Mouse (Mus musculus) adrenal gland, postnatal 14 days (tissue): ENCODE data around the gene Smoc1. TPM values are rescaled to one million over a fixed set of nuclear protein-coding genes. Genes with fewer than 3 reads are reported as not detected.

ENCODE experiments used
- DNase-seq: peaks from one replicate; pipeline ENCODE4 v3.0.0; 2021; ENCODE audit warnings: mixed read lengths
- long read RNA-seq, 2 experiments: library from polyadenylated mRNA; stranded (forward); transcript quantifications; one replicate each; pipeline ENCODE4 v2.0.0; 2021
- total RNA-seq: library from RNA; stranded (reverse); gene quantifications from 2 replicates; pipeline ENCODE4 v1.2.3, GENCODE M21; 2021

Smoc1 gene
- 37.3 and 54.7 TPM in 2 replicates for total RNA-seq
- long read RNA-seq, experiment 1, transcript Smoc1-201 (13 exons, 3,439 nt) = major isoform, 5 of 15 reads
- long read RNA-seq, experiment 1, partial matches to known transcripts = 2 of 15 reads
- long read RNA-seq, experiment 1, other reads (novel, unspliced or antisense) = 7 of 15 reads
- long read RNA-seq, experiment 2, partial matches to known transcripts = 1 of 12 reads
- long read RNA-seq, experiment 2, other reads (novel, unspliced or antisense) = 7 of 12 reads

DNA sequence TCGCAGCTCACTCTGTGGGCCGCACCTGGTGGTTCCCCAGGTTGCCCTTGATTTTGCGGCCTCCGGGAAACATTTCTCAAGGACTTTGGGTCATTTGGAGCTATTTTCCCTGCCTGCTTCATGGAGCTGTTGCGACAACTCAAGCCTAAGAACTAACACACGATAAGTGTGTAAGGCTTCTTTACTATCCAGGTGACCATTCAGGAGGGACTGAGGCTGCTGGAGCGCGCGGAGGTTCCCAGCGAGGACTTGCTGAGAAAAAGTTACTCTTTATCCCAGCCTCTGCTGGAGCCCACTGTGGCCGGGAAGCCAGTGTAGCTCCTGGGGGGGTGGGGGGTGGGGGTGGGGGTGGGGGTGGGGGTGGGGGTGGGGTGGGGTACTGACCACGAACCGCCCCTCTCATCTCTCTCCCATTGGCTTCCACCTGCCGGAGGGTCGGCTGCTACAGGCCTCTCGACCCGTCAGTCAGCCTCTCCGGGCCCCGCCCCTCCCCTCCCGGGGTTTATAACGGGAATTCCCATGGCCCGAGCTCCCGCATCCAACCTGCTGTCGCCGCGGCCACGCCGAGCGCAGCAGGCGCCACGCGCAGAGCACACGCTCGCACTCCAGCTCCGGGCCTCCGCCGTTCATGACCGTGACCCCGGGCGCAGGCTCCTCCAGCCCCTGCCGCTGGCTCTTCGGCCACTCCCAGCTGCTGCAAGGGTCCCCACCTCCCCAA, at the start of gene Smoc1:
Gene Smoc1 (plus strand): TSS at position 532 of the 718 bp plus-strand sequence.
- DNase-seq = peak; percentile 92

DNA sequence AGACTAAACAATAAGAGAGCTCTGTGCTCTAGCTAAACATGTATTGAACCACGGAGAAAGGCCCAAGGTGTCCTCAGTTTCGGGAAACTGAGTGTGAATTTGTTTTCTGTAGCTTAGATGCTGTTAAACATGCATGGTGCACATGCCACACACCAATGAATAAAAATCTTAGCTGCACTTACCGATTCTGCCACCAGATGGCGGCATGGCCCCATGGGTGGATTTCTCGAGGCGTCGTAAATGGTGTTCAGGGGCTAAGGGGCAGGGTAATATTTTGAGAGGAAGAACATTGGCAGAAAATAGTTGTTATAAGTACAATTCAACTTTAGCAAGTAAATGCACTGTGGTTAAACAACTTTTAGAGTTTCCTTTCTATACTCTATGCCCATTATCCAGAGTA, 44.3 kb upstream of the Smoc1 start:
- DNase-seq = peak; percentile 77

DNA sequence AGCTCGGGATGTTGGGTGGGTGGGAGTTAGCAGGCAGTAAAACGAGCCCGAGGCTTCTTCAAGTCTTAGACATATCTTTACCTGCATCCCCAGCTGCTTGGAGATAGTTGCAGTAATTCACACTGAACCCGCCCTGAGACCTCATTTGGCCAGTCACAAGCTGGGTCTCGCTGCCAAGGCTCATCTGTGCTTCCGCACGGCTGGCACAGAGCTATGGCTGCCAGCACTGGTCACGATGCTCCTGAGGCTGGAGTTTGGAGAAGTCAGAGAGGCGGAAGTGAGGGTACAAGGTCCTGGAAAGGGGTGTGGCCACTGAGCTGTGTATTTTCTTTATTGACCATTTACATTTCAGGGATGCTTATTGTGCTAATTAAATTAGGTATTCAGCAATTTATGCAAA, 42.9 kb upstream of the Smoc1 start:
- no peak for DNase-seq

DNA sequence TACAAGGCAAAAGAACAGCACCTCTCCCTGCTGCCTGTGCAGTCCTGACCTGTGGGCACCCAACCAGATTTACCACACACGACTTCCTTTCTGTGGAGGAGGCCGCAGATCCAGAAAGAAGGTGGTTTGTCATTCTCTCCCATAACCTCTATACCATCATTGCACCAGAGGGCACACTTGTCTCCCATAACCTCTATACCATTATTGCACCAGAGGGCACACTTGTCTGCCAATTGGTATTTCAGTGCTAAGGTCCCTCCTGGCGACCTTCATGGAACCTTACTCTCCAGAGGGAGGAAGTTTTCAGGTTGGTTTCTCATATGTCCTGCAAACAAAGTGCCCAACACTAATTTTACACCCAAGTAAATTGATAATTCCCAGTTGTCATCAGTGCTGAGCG, 40.0 kb upstream of the Smoc1 start:
- DNase-seq = no peak

DNA sequence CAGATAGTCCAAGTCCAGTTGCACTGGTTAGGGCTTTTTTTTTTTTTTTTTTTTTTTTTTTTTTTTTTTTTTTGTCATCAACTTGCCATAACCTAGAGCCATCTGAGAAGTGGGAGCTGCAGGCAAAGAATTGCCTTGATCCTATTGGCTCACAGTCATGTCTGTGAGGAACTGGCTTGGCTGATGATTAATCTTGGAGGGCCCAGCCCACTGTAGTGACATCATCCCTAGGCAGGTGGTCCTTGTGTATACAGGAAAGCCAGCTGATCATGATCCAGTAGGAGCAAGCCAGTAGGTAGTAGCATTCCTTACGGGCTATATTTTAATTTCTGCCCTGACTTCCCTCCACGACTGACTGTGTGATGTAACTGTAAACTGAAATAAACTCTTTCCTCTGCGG, 38.3 kb upstream of the Smoc1 start:
- no peak for DNase-seq

DNA sequence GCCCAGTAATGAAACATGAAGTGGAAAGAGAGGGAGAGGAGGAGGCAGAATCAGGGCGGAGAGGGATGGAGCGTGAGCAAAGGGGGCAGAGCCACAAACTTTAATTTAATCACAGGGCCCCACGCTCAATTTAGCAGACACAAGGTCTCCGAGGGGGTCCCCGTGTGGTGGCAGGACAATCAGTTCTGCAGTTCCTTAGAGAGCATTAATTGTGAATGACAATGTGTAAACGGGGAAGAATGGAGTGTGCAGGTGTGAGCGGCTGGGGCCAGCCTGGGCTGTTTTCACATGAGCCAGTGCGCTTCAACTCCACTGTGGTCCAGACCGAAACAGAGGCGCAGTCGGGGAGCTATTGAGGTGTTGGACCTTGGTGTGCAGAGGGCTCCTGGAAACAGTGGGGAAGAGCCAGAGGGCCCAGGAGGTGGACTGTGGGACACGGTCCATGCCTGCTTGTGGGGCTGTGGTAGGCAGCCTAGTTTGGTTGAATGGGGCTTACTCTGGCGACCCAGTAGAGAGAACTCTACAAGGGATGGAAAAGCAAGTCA, 35.6 kb upstream of the Smoc1 start:
- DNase-seq = no peak

DNA sequence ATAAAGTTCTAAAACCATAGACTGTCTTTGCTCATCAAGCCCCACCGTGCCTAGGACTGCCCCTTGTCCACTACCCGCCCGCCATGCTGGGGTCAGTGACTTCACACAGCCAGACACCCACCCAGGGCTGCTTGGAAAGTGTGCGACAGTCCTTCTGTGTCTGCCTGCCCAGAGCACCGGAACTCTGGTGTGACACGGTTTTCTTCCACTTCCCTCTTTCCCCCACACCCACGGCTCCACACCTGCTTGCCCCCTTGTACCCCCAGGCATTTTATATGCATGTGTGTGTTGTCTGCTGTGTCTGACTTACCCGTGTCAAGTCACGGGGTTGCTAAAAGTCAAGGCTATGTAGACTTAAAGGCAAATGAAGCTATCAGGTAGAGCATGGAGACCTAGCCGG, 34.8 kb upstream of the Smoc1 start:
- DNase-seq = no peak

DNA sequence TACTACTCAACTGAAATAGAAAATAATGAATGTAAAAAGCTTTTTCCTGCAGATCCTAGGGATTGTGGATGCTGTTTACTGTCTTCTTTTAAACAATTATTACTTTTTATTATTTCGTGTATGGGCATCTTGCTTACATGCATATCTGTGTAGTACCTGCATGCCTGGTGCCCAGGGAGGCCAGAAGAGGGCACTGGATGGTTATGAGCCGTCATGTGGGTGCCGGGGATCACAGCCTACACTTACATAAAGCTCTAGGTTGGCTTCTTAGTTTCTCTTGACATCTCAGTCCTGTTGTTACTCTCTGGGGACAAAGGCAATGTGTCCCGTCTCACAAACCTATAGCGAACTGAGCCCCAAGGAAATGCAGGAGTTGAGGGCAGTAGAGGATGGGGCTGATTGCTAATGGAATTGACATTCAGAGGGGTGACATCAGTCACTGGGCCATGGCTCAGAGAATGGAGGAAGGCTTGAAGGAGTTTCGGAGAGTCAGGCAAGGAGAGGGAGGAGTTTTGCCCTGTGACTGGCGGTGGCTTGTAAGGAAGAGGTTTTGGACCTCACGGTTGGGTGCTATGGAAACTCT, 34.0 kb upstream of the Smoc1 start:
- peak; percentile 59 for DNase-seq

DNA sequence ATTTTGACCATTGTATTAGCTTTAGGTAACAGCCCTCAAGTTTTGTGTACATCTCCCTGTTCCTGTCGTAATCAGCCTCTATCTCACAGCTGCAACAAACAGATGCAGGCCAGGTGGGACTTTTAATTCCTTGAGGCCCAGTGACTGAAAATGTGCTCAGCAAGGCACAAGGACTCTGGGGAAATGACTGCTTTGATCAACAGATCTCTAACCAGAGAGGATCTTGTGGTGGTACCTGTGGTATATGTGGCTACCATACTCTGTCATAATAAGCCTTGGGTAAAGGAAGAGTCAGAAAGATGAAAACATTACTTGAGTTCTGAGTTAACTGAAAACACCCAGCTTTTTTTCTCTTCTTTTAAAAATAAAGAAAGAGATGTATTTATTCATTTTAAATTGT, 32.8 kb upstream of the Smoc1 start:
- DNase-seq = no peak

DNA sequence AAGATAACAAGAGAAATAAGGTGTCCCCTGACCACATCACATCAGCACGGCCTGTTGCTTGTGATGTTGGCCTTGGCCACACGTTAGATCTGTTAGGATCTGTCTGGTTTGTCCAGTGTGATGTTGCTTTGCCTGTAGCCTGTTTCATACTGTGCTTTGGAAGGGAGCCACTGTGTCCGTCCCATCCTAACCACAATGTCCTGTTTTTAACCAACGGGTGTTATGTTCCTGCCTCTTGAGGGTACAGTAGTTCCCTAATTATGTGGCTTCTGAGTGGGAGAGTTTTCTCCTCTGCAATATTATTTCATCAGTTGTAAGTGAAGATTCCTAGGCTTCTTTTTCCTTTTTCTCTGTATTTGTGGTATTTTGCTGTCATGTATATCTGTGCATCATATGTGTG, 31.3 kb upstream of the Smoc1 start:
- DNase-seq = no peak

DNA sequence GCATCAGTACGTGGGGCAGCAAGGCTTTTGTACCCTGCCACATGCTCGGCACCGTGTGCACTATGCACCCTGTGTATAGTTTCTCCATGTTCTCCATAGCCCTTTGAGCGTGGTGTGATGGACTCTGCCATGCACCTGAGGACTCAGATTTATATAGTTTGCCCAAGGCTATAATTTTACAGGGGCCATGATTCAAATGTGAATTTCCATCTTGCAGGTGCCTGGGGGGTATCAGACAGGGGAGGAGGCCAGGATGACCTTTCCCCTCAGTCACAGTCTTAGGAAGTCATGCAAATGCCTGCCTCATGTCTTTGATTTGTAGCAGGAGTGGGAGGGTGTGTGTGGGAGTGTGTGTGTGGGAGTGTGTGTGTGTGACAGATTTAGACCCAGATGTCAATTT, 29.0 kb upstream of the Smoc1 start:
- DNase-seq = no peak

DNA sequence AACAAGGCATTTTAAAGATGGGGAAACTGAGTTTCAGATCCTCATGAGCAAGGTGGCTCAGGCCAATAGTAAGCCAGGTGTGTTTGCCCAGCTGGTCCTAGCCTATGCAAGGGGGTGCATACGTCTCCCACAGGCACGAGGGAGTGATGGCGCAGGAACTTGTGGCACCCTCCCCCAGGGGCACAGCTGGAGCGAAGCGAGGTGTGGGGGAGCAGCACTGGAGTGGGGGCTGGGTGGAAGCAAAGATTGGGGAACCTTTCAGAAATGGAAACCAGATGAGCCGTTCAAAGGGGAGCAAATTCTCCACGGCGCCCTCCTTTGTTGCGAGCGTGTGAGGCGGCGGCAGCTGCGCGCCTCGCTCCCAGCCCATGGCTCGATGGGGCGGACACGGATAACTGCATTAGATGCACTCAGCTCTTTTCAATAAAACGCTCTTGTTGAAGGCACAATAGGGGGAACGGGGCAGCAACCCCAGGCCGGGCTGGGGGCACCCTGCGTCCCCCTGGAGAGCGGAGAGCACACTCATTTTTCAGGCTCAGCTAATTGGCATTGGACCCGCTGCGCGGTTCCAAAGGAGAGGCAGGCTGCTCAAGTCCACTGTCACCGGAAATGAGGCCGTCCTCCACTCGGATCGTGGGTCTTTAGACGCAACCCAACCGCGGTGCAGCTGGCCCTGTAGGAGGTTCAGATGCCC, 27.9 kb upstream of the Smoc1 start:
- no peak for DNase-seq

DNA sequence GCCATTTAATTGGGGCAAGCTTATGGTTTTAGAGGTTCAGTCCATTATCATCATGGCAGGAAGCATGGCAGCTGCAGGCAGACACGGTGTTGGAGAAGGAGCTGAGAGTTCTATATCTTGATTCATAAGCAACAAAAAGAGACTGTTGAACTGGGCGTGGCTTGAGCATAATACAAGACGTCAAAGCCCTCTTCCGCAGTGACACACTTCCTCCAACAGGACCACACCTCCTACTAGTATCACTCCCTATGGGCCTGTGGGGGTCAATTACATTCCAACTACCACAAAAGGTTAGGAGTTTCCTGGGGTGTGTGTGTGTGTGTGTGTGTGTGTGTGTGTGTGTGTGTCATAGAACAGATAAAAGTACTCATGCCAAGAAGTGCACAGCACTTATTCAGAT, 25.7 kb upstream of the Smoc1 start:
- DNase-seq = no peak

DNA sequence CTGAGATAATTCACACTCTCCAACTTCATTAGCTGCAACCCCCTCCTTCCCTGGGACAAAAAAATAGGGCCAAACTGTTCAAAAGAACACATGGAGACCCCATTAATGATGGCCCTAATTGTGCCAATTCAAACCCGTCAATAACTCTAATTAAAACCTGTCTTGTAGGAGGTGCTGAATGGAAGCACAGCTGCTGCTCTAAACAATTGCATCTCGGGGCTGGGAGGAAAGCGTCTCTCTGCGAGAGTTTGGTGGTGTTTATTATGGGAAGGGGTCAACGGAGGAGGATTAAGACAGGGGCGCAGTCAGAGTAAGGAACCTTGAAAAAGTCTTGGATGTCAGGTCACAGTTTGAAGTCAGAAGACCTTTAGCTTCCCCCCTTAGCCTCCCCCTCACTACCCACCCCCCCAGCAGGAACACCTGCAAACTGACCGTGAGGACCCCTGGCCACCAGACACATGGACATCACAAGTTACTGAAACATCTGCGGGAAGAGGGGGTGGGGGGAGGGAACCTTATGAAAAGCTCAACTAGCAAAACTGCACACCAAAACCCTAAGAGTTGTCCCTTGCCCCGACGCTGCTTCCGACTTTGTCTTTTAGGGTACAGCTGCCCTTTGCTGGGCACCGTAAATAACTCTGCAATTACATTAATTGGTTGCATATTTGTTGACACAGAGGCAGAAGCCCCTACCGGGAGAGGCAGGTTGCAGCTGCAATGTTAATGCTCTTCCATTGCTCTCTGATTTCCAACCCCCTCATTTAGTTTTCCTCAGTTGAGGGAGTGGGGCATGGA, 23.6 kb upstream of the Smoc1 start:
- no peak for DNase-seq

DNA sequence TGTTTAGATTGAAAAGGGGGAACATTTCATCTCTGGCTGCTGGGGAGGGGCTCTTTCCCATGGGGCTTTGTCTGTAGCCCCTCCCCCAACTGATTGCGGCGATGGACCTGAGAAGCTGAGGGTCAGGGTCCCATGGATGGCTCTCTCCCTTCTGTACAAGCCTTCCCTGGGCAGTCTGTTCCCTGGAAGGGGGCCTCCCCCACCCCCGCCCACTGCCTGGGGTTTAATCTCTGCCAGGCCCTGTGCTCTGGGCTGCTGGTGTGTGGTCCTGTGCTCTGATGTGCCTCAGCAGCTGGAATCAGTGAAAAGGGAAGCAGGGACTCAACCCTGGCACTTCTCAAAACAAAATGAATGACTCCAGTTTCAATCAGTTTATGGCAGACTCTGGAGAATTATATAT, 16.8 kb upstream of the Smoc1 start:
- DNase-seq = no peak

DNA sequence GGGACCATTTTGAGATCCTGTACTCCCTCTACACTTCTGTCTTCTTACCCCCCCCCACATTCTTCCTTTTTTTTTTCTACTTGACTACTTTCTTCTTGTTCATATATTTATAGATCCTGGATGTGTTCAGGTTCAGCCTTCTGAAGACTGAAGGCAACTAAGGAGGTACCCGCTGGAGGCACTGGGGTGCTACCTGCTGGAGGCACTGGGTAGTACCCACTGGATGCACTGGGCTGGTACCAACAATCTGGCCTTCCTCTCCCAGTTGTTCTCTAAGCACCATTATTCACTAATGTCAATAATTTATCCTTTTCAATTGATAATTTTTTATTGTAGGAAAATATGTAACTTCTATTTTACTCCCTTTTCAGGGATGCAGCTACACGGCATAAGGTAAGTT, 14.6 kb upstream of the Smoc1 start:
- DNase-seq = no peak

DNA sequence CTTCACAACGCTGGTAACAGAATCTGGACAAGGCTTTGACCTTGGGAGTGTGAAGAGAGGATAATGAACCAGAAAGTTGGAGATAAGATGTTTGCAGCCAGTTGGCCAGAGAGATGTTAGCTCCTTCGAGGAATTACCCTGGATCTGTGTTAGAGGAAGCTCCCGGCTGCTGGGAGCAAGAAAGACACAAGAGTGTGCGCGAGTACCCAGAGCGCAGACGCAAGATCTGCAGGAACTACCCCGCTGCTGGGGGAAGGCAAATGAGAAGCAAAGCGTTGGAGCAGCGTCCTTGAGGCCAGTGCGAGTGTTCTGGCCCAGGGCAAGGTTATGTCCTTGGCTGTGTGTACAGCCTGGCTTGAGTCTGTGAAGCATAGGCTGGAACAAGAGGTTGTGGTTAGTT, 13.1 kb upstream of the Smoc1 start:
- DNase-seq = peak; percentile 76

DNA sequence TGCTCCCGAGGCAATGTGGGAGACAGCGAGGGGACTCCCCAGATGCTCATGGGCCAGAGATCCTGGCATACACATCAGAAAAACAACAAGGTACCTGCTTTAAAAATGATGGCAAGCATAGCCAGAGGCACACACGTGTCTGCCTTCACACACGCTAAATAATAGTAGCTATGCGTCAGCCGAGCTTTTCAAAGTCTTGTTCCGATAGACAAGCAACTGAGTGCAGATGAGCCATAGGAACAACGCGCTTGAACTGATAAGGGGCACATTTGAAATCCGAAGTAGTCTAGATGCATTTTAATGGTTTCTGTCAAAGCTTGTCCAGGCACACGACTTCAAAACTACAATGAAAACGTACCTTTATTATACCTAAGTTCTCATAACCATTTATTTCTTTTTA, 9.0 kb upstream of the Smoc1 start:
- no peak for DNase-seq

DNA sequence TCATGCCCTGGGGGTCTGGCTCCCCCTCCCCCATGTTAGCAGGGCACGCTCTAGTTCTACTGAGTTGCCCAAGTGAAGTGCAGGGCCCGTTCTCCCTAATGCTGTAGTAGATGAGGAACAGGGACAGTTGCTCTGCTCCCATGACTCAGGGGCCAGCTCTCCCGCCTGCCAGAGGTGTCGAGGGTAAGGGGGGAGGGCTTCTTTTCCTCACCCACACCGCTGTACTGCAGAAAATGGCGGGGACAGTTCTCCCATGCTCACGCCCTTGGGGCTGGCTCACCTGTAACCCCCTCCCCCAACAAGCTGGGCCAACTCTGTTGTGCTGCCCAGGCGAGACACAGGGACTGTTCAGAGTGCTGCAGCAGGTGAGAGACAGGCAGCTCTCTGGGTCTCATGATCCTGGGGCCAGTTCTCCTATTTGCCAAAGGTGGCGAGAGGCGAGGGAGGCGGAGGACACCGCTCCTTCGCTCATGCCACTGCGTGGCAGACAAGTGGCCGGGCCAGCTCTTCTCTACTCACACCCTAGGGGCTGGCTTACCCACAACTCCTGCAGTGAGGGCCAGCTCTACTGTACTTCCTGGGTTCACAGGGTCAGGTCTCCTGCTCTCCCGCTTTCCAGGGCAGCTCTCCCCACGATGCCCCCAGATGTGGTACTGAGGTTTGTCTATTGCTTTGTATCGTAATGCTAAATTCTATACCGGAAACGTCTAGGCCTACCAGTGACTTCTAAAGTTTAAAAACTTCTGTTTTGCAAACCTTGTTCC, 7.9 kb upstream of the Smoc1 start:
- DNase-seq = no peak

DNA sequence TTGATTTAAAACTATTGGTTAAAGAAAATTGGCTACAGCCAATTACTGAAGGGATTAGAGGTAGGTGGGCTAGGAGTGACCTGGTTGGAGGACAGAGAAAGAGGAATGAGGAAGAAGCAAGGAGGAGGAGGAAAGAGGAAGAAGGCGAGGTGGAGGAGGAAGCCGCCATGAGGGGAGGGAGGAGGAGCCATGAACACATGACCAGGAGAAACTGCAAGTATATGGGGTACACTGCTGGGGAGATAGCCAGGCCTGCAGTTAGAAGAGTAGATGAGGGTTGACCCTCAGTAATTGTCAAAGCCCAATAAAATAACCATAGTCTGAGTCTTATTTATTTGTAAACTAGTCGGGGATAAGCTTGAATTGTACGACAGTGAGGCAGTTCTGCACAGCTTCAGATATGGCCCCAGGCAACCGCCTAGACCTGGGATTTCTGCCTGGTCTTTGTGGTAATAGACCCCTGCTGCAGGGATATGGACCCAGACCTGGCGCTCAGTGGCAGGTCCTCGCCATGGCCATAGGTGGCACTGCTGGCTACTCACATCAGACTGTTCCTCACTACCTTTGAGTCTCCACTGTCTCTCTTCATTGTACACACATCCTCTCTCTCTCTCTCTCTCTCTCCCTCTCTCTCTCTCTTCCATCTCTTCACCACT, 7.2 kb upstream of the Smoc1 start:
- DNase-seq = no peak

DNA sequence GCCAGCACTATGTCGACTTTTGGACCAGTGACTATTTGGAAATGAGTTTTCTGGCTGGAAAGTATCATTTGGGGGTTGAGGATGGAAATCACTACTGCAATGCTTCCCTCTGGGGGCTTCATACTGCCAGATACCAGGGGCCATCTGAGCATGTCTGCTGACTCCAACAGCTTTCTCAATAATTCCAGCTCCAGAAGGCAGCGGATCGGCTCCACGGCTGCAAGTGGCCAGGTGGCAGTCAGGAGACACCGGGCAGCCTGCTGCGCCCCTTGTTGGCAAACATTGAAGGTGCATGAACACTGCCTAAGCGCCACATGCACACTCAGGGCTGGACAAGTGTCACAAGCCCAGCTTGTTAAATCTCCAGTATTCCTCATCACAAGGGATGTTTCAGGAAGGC, 2.2 kb upstream of the Smoc1 start:
- peak; percentile 59 for DNase-seq
